Mouse (Mus musculus): ENCODE data around the gene Gm9936. TPM values are rescaled to one million over a fixed set of nuclear protein-coding genes. Genes with fewer than 3 reads are reported as not detected.
"Not testable (repeated sequence)": the region's sequence is repeated elsewhere in the genome, so short reads cannot be mapped to it uniquely, and the experiment has no call there.

The Gm9936 gene
- under 1 TPM; 0.51 to 0.59 TPM for total RNA-seq (2021)
- long read RNA-seq, experiment 1 = 0 reads
- long read RNA-seq, experiment 2 = 0 reads

- Histone ChIP-seq H3K27ac (no peak within 1 kb of the TSS), H3K4me3 (peak within 1 kb of the TSS; percentile 47)
- no peak for TF ChIP-seq CTCF (conservative IDR thresholded peaks at IDR 0.05)
- no peak for DNase-seq (ENCODE audit: low spot score in 2 of 2)
Measured at GRCm38 (mm10) chr5:114858582-114858981, at the start of gene Gm9936. TSS of gene Gm9936 (minus strand) at chr5:114858682.

GRCm38 (mm10) chr5:114902413-114902812 lies 43.9 kb upstream of the Gm9936 start:
- H3K4me3 ChIP-seq = no peak overlapping the region
- TF ChIP-seq CTCF (conservative IDR thresholded peaks at IDR 0.05) = peak; percentile 79
- no peak overlapping the region for H3K27ac ChIP-seq
- peak in 1 of 2 experiments; percentile 25 for DNase-seq (ENCODE audit: low spot score in 2 of 2)

- H3K4me3 ChIP-seq = no peak overlapping the region
Measured at GRCm38 (mm10) chr5:114898857-114899256, 40.4 kb upstream of the Gm9936 start.

GRCm38 (mm10) chr5:114897374-114897793 lies 38.9 kb upstream of the Gm9936 start:
- Histone ChIP-seq H3K4me3 (peak overlapping the region; percentile 36), H3K27ac (peak overlapping the region; percentile 36; the same call in 1 of the 2 replicates)
- no peak for DNase-seq (ENCODE audit: low spot score in 2 of 2)
- TF ChIP-seq CTCF (conservative IDR thresholded peaks at IDR 0.05) = no peak

More at GRCm38 (mm10) chr5:114898857-114899256, 40.4 kb upstream of the Gm9936 start:
- no peak for DNase-seq (ENCODE audit: low spot score in 2 of 2)
- H3K27ac ChIP-seq = no peak overlapping the region
- TF ChIP-seq CTCF (conservative IDR thresholded peaks at IDR 0.05) = no peak

GRCm38 (mm10) chr5:114896688-114897373 lies 38.3 kb upstream of the Gm9936 start, which contains the start of gene Oasl2:
TSS of gene Oasl2 (plus strand) at chr5:114896936.
- H3K4me3 ChIP-seq = peak within 1 kb of the TSS; percentile 36
- TF ChIP-seq CTCF (conservative IDR thresholded peaks at IDR 0.05) = no peak
- peak within 1 kb of the TSS; percentile 36; the same call in 1 of the 2 replicates for H3K27ac ChIP-seq
- no peak for DNase-seq (ENCODE audit: low spot score in 2 of 2)

- Histone ChIP-seq H3K4me3 (no peak overlapping the region), H3K27ac (no peak overlapping the region)
- no peak for DNase-seq (ENCODE audit: low spot score in 2 of 2)
- TF ChIP-seq CTCF (conservative IDR thresholded peaks at IDR 0.05) = no peak
Measured at GRCm38 (mm10) chr5:114895542-114895941, 37.1 kb upstream of the Gm9936 start.

GRCm38 (mm10) chr5:114888995-114889394 lies 30.5 kb upstream of the Gm9936 start:
- Histone ChIP-seq H3K27ac (no peak overlapping the region), H3K4me3 (no peak overlapping the region)
- DNase-seq (ENCODE audit: low spot score in 2 of 2) = no peak
- no peak for TF ChIP-seq CTCF (conservative IDR thresholded peaks at IDR 0.05)

GRCm38 (mm10) chr5:114886801-114887200 lies 28.3 kb upstream of the Gm9936 start:
- no peak overlapping the region for H3K4me3 ChIP-seq
- H3K27ac ChIP-seq = no peak overlapping the region
- no peak for DNase-seq (ENCODE audit: low spot score in 2 of 2)
- no peak for TF ChIP-seq CTCF (conservative IDR thresholded peaks at IDR 0.05)

- TF ChIP-seq CTCF (conservative IDR thresholded peaks at IDR 0.05) = no peak
- H3K27ac ChIP-seq = no peak overlapping the region
- DNase-seq (ENCODE audit: low spot score in 2 of 2) = no peak
- H3K4me3 ChIP-seq = no peak overlapping the region
Measured at GRCm38 (mm10) chr5:114883022-114883421, 24.5 kb upstream of the Gm9936 start.

GRCm38 (mm10) chr5:114882319-114882718 lies 23.8 kb upstream of the Gm9936 start:
- DNase-seq (ENCODE audit: low spot score in 2 of 2); H3K4me3 ChIP-seq; H3K27ac ChIP-seq: not testable (repeated sequence)

- no peak overlapping the region for H3K27ac ChIP-seq
- TF ChIP-seq CTCF (conservative IDR thresholded peaks at IDR 0.05) = no peak
- no peak for DNase-seq (ENCODE audit: low spot score in 2 of 2)
- no peak overlapping the region for H3K4me3 ChIP-seq
Measured at GRCm38 (mm10) chr5:114879399-114879798, 20.9 kb upstream of the Gm9936 start.

- no peak for TF ChIP-seq CTCF (conservative IDR thresholded peaks at IDR 0.05)
- no peak overlapping the region for H3K27ac ChIP-seq
- H3K4me3 ChIP-seq = no peak overlapping the region
- DNase-seq (ENCODE audit: low spot score in 2 of 2) = no peak
Measured at GRCm38 (mm10) chr5:114877487-114877886, 19.0 kb upstream of the Gm9936 start.

GRCm38 (mm10) chr5:114876331-114876730 lies 17.8 kb upstream of the Gm9936 start:
- no peak overlapping the region for H3K4me3 ChIP-seq
- no peak for DNase-seq (ENCODE audit: low spot score in 2 of 2)
- H3K27ac ChIP-seq = no peak overlapping the region
- no peak for TF ChIP-seq CTCF (conservative IDR thresholded peaks at IDR 0.05)

GRCm38 (mm10) chr5:114875858-114876257 lies 17.4 kb upstream of the Gm9936 start:
- no peak for DNase-seq (ENCODE audit: low spot score in 2 of 2)
- H3K27ac ChIP-seq = no peak overlapping the region
- TF ChIP-seq CTCF (conservative IDR thresholded peaks at IDR 0.05) = peak; percentile 35
- H3K4me3 ChIP-seq = no peak overlapping the region

All from layer of hippocampus, adult 2 months (tissue).